Mouse (Mus musculus) CH12.LX (cell line): Measurements from ENCODE around the gene P2rx2. TPM values are rescaled to one million over a fixed set of nuclear protein-coding genes. Genes with fewer than 3 reads are reported as not detected.

ENCODE experiments used
- DNase-seq: peaks from one replicate; pipeline ENCODE4 v3.0.0-alpha.2; 2013; ENCODE audit errors: extremely low read depth
- H3K27ac ChIP-seq: 2 replicates; pipeline ENCODE4 v1.5.1; 2012; ENCODE audit warnings: low read depth, mild to moderate bottlenecking, control low read depth, moderate library complexity; ENCODE audit not compliant: insufficient read depth
- H3K27me3 ChIP-seq: replicated peaks from 2 replicates; pipeline ENCODE3; 2012; ENCODE audit warnings: inconsistent platforms
- H3K36me3 ChIP-seq, 2 experiments: replicated peaks in 1 of 2; 2 replicates each; pipeline versions ENCODE3 to v1.6.1; 2012; ENCODE audit warnings: inconsistent platforms in 1 of 2, low read length in 1 of 2, mild to moderate bottlenecking in 1 of 2, mixed read lengths in 1 of 2, moderate library complexity in 1 of 2; ENCODE audit not compliant: control insufficient read depth in 1 of 2, insufficient read depth in 1 of 2
- H3K4me1 ChIP-seq, 2 experiments: 2 replicates each; pipeline ENCODE4 v1.6.1; 2012; ENCODE audit warnings: inconsistent platforms in 1 of 2, moderate library complexity in 1 of 2; ENCODE audit not compliant: insufficient read depth in 2 of 2, control insufficient read depth in 1 of 2
- H3K4me2 ChIP-seq: 2 replicates; pipeline ENCODE4 v1.6.1; 2012; ENCODE audit warnings: low read depth, mild to moderate bottlenecking, control low read depth; ENCODE audit not compliant: poor library complexity, insufficient read depth, severe bottlenecking
- H3K4me3 ChIP-seq, 3 experiments: fragments of 150-350 bp in 1 of 3; sonication (generic) in 1 of 3; replicated peaks in 1 of 3; 2 replicates each; pipeline versions ENCODE3 to v1.5.1; 2011 to 2012; ENCODE audit warnings: low read depth in 2 of 3, low read length in 2 of 3, mild to moderate bottlenecking in 2 of 3, moderate library complexity in 2 of 3, control low read depth in 1 of 3, improper control_type of control experiment in 1 of 3, inconsistent platforms in 1 of 3, mixed read lengths in 1 of 3; ENCODE audit not compliant: poor library complexity in 1 of 3
- H3K79me2 ChIP-seq: replicated peaks from 2 replicates; pipeline ENCODE4 v1.6.1; 2012; ENCODE audit warnings: mild to moderate bottlenecking, moderate library complexity; ENCODE audit not compliant: control insufficient read depth, poor library complexity, insufficient read depth, severe bottlenecking; ENCODE audit errors: extremely low read depth
- H3K9ac ChIP-seq: 2 replicates; pipeline ENCODE4 v1.6.1; 2012; ENCODE audit warnings: low read depth, mild to moderate bottlenecking, control low read depth, moderate library complexity; ENCODE audit not compliant: insufficient read depth
- H3K9me3 ChIP-seq: replicated peaks from 2 replicates; pipeline ENCODE3; 2012; ENCODE audit warnings: low read length, inconsistent platforms, mixed read lengths
- EP300 ChIP-seq: IDR thresholded peaks from 2 replicates; pipeline ENCODE4 v1.6.1; 2011; ENCODE audit warnings: low read length, improper control_type of control experiment
- GABPA ChIP-seq: IDR thresholded peaks from 2 replicates; pipeline ENCODE4 v1.6.1; 2012; ENCODE audit warnings: low read depth, low read length, improper control_type of control experiment, inconsistent platforms; ENCODE audit not compliant: insufficient replicate concordance
- IRF4 ChIP-seq: IDR thresholded peaks from 2 replicates; pipeline ENCODE4 v1.6.1; 2014; ENCODE audit warnings: low read depth, mild to moderate bottlenecking, inconsistent platforms, low read length, improper control_type of control experiment
- JUN ChIP-seq: IDR thresholded peaks from 2 replicates; pipeline ENCODE4 v1.6.1; 2011; ENCODE audit warnings: low read depth, mild to moderate bottlenecking, low read length, improper control_type of control experiment, moderate library complexity; ENCODE audit not compliant: insufficient read depth
- KAT2A ChIP-seq: IDR thresholded peaks from 2 replicates; pipeline ENCODE4 v1.6.1; 2012; ENCODE audit warnings: low read length, improper control_type of control experiment, inconsistent platforms; ENCODE audit not compliant: insufficient replicate concordance
- MAFK ChIP-seq: IDR thresholded peaks from 2 replicates; pipeline ENCODE4 v1.6.1; 2011; ENCODE audit warnings: low read length, improper control_type of control experiment; ENCODE audit not compliant: insufficient replicate concordance
- MAZ ChIP-seq: IDR thresholded peaks from 2 replicates; pipeline ENCODE4 v1.6.1; 2012; ENCODE audit warnings: low read depth, mild to moderate bottlenecking, inconsistent platforms, low read length, improper control_type of control experiment, moderate library complexity
- NRF1 ChIP-seq: IDR thresholded peaks from 2 replicates; pipeline ENCODE4 v1.6.1; 2014; ENCODE audit warnings: low read depth, mild to moderate bottlenecking, inconsistent platforms, low read length, improper control_type of control experiment, moderate library complexity
- PAX5 ChIP-seq: IDR thresholded peaks from 2 replicates; pipeline ENCODE4 v1.6.1; 2012; ENCODE audit warnings: low read length, inconsistent platforms, mixed read lengths
- SIN3A ChIP-seq: IDR thresholded peaks from 2 replicates; pipeline ENCODE4 v1.6.1; 2012; ENCODE audit warnings: low read length, improper control_type of control experiment, inconsistent platforms
- TBP ChIP-seq: conservative IDR thresholded peaks from 2 replicates; pipeline ENCODE4 v1.6.1; 2011; ENCODE audit warnings: low read depth, low read length, improper control_type of control experiment
- TCF12 ChIP-seq: IDR thresholded peaks from 2 replicates; pipeline ENCODE4 v1.6.1; 2014; ENCODE audit warnings: low read depth, mild to moderate bottlenecking, inconsistent platforms, low read length, improper control_type of control experiment
- USF1 ChIP-seq: IDR thresholded peaks from 2 replicates; pipeline ENCODE4 v1.6.1; 2014; ENCODE audit warnings: low read depth, mild to moderate bottlenecking, inconsistent platforms, low read length, improper control_type of control experiment
- ZMIZ1 ChIP-seq: IDR thresholded peaks from 2 replicates; pipeline ENCODE4 v1.6.1; 2012; ENCODE audit warnings: low read depth, mild to moderate bottlenecking, inconsistent platforms, low read length, improper control_type of control experiment
- dilution Hi-C: fragments of 300-500 bp; cut with MboI; formaldehyde crosslinking; loops from 2 replicates; pipeline ENCODE4 v1.14.3; 2020; ENCODE audit warnings: low sequenced_read_pairs; ENCODE audit not compliant: extremely low pct_unique_long_range_greater_than_20kb, extremely low pct_ligation_motif_present
- in situ Hi-C: fragments of 300-500 bp; cut with MboI; formaldehyde crosslinking; loops from 3 replicates; pipeline ENCODE4 v1.14.3; 2019; ENCODE audit warnings: low sequenced_read_pairs, low pct_ligation_motif_present, low pct_unique_long_range_greater_than_20kb, mixed read lengths
- polyA plus RNA-seq: library from polyadenylated mRNA; unstranded; fragments of >175 nt; gene quantifications from 2 replicates; pipeline ENCODE4 v1.2.1, GENCODE M21; 2012; ENCODE audit warnings: low read depth; ENCODE audit not compliant: insufficient read length
- total RNA-seq, 2 experiments: library from RNA; depleted of rRNA; stranded (reverse); fragments of 300-350 nt in 1 of 2; fragments of >200 nt in 1 of 2; gene quantifications; 2 replicates each; pipeline ENCODE4 v1.2.3; 2012 to 2014

The P2rx2 gene
- total and polyA plus RNA-seq, 3 experiments = 0.76 TPM; not detected in 2

DNA sequence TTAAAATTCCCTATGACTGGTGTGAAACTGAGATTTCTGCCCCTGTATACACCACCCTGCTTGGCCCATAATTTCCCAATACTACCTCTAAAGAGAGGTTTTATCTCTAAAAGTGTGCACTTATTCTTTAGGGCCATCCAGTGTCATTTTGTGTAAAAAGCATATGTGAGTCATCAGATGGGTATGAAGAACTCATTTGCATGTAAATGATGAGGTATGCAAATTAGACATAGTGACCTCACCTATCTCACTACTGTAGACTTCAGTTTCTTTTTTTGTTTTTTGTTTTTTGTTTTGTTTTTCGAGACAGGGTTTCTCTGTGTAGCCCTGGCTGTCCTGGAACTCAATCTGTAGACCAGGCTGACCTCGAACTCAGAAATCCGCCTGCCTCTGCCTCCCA, 29.9 kb downstream of the P2rx2 start:
- peaks cover 50 to 86% of the 10 kb centered on the region in 2 experiments for H3K36me3 ChIP-seq
- dilution Hi-C loops = no loop called here

DNA sequence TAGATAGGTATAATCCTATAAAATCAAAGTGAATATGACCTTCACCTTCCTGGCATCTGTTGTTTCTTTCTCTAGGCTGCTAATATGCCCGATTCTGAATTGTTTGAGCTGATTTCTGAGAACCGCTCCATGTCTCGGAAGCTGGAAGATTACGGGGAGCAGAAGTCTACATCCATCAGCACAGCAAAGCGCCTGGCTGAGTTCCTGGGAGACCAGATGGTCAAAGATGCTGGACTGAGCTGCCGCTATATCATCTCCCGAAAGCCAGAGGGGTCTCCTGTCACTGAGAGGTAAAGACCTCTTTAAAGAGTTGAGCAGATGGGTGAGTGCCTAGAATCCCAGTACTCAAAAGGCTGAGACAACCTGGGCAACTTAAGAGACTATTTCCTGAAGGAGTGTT, 34.2 kb downstream of the P2rx2 start:
- no peaks in the 10 kb centered on the region for H3K27me3 ChIP-seq
- dilution Hi-C loops (no loop called here), in situ Hi-C loops (no loop called here)
- DNase-seq = no peak
- no peak overlapping the region for H3K9ac ChIP-seq
- no peak overlapping the region for H3K4me3 ChIP-seq
- H3K4me1 ChIP-seq = peaks cover 0 to 8% of the 10 kb centered on the region in 2 experiments; a peak in 1 of 4 replicates
- H3K4me2 ChIP-seq = no peak overlapping the region
- no peak for TF ChIP-seq USF1
- TF ChIP-seq MAZ = no peak
- TF ChIP-seq PAX5 = no peak
- TF ChIP-seq JUN = no peak
- TF ChIP-seq GABPA = no peak
- no peak for TF ChIP-seq ZMIZ1
- TF ChIP-seq KAT2A = no peak
- no peak for TF ChIP-seq TCF12
- no peak for TF ChIP-seq TBP
- no peak for TF ChIP-seq IRF4
- no peaks in the 10 kb centered on the region for H3K79me2 ChIP-seq
- H3K27ac ChIP-seq = no peak overlapping the region
- H3K36me3 ChIP-seq = peaks cover 67 to 92% of the 10 kb centered on the region in 2 experiments
- no peaks in the 10 kb centered on the region for H3K9me3 ChIP-seq

More for the DNA sequence above, 29.9 kb downstream of the P2rx2 start:
- in situ Hi-C loops = no loop called here
- TF ChIP-seq EP300 (peak; percentile 32; the same call in 1 of the 2 replicates), MAFK (peak; percentile 62; the same call in 1 of the 2 replicates), JUN (peak; percentile 48), SIN3A (no peak), IRF4 (no peak), NRF1 (no peak)
- Histone ChIP-seq H3K4me2 (no peak overlapping the region), H3K9me3 (no peaks in the 10 kb centered on the region), H3K9ac (no peak overlapping the region), H3K27ac (no peak overlapping the region), H3K4me1 (peaks cover 0 to 8% of the 10 kb centered on the region in 2 experiments; a peak in 1 of 4 replicates), H3K27me3 (no peaks in the 10 kb centered on the region), H3K79me2 (0 out of 2 replicates have a peak, but pooled peaks cover 2% of the 10 kb centered on the region), H3K4me3 (no peak overlapping the region)
- DNase-seq = peak; percentile 42
